Mouse (Mus musculus): ENCODE measurements around the gene Psg16.

DNA sequence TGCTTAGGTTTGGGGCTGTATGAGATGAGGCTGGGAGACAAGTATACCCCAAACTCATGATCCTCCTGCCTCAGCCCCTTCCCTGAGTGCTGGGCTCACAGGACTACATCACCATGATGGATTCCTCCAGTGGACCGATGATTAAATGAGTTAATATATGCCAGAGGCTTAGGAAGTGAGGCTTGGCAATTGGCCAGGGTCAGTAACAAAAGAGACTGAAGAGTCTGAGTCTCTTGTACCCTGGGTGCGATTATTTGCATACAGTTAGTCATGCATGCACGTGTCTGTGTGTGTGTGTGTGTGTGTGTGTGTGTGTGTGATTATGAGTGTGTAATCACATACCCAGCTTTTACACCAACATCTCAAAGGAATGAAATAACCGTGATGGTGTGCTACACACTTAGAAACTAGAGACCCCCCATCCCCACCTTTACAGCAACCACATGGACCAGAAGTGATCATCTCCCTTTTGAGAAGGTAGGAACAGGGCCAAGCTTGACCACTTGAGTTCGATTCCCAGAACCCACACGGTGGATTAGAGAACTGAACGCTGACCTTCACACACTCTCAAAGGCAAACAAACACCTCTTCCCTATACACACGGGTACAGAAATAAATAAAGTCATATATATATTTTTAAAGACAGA is 14.9 kb upstream of the Psg16 start:
- TF ChIP-seq CTCF (IDR thresholded peaks at IDR 0.05; ENCODE audit: extremely low read depth, insufficient read depth, insufficient read length, insufficient replicate concordance) (no peak), POLR2A (IDR thresholded peaks at IDR 0.05; ENCODE audit: low read depth, low read length) (no peak)

Measured in spleen, adult 2 months (tissue).